Mouse (Mus musculus): ENCODE measurements around the gene 5730522E02Rik.

Gene 5730522E02Rik

GRCm38 (mm10) chr11:25999738-26000137 is 210.8 kb downstream of the 5730522E02Rik start:
- DNase-seq (ENCODE audit: low spot score in 2 of 2) = no peak

- no peak for DNase-seq (ENCODE audit: low spot score in 2 of 2)
These were observed 213.1 kb downstream of the 5730522E02Rik start for GRCm38 (mm10) chr11:25997469-25997868.

- DNase-seq (ENCODE audit: low spot score in 2 of 2) = no peak
These were observed 216.4 kb downstream of the 5730522E02Rik start for GRCm38 (mm10) chr11:25994128-25994527.

GRCm38 (mm10) chr11:25992216-25992615 is 218.3 kb downstream of the 5730522E02Rik start:
- DNase-seq (ENCODE audit: low spot score in 2 of 2) = no peak

GRCm38 (mm10) chr11:25978736-25979276 is 231.8 kb downstream of the 5730522E02Rik start:
- DNase-seq (ENCODE audit: low spot score in 2 of 2) = no peak

- DNase-seq (ENCODE audit: low spot score in 2 of 2) = no peak
These were observed 269.1 kb downstream of the 5730522E02Rik start for GRCm38 (mm10) chr11:25941504-25941903.

GRCm38 (mm10) chr11:25940716-25941294 is 269.8 kb downstream of the 5730522E02Rik start:
- no peak for DNase-seq (ENCODE audit: low spot score in 2 of 2)

- no peak for DNase-seq (ENCODE audit: low spot score in 2 of 2)
These were observed 284.3 kb downstream of the 5730522E02Rik start for GRCm38 (mm10) chr11:25926267-25926666.

- no peak for DNase-seq (ENCODE audit: low spot score in 2 of 2)
These were observed 308.2 kb downstream of the 5730522E02Rik start for GRCm38 (mm10) chr11:25902321-25902720.

GRCm38 (mm10) chr11:25901666-25902065 is 308.9 kb downstream of the 5730522E02Rik start:
- no peak for DNase-seq (ENCODE audit: low spot score in 2 of 2)

- DNase-seq (ENCODE audit: low spot score in 2 of 2) = no peak
These were observed 316.7 kb downstream of the 5730522E02Rik start for GRCm38 (mm10) chr11:25893906-25894305.

- no peak for DNase-seq (ENCODE audit: low spot score in 2 of 2)
These were observed 337.6 kb downstream of the 5730522E02Rik start for GRCm38 (mm10) chr11:25872983-25873382.

GRCm38 (mm10) chr11:25872317-25872716 is 338.2 kb downstream of the 5730522E02Rik start:
- DNase-seq (ENCODE audit: low spot score in 2 of 2) = no peak

GRCm38 (mm10) chr11:25866292-25866691 is 344.3 kb downstream of the 5730522E02Rik start:
- no peak for DNase-seq (ENCODE audit: low spot score in 2 of 2)

- peak in 1 of 2 experiments; percentile 14 for DNase-seq (ENCODE audit: low spot score in 2 of 2)
These were observed 347.9 kb downstream of the 5730522E02Rik start for GRCm38 (mm10) chr11:25862686-25863085.

GRCm38 (mm10) chr11:25856629-25857568 is 353.7 kb downstream of the 5730522E02Rik start:
- DNase-seq (ENCODE audit: low spot score in 2 of 2) = no peak

GRCm38 (mm10) chr11:25855794-25856193 is 354.8 kb downstream of the 5730522E02Rik start:
- no peak for DNase-seq (ENCODE audit: low spot score in 2 of 2)

GRCm38 (mm10) chr11:25854216-25854615 is 356.3 kb downstream of the 5730522E02Rik start:
- no peak for DNase-seq (ENCODE audit: low spot score in 2 of 2)

- DNase-seq (ENCODE audit: low spot score in 2 of 2) = no peak
These were observed 357.5 kb downstream of the 5730522E02Rik start for GRCm38 (mm10) chr11:25853032-25853431.

GRCm38 (mm10) chr11:25848824-25849644 is 361.5 kb downstream of the 5730522E02Rik start:
- no peak for DNase-seq (ENCODE audit: low spot score in 2 of 2)

GRCm38 (mm10) chr11:25838451-25838850 is 372.1 kb downstream of the 5730522E02Rik start:
- no peak for DNase-seq (ENCODE audit: low spot score in 2 of 2)

GRCm38 (mm10) chr11:25819789-25820188 is 390.8 kb downstream of the 5730522E02Rik start:
- DNase-seq (ENCODE audit: low spot score in 2 of 2) = no peak
